Mouse (Mus musculus) layer of hippocampus, adult 8-10 months (tissue): ENCODE measurements around the gene Tspan18. TPM values are rescaled to one million over a fixed set of nuclear protein-coding genes. Genes with fewer than 3 reads are reported as not detected.

Experiments
- DNase-seq, 2 experiments: peaks; one replicate each; pipeline ENCODE4 v3.0.0; 2022; ENCODE audit warnings: low spot score in 2 of 2
- total RNA-seq, 4 experiments: library from RNA; stranded (reverse); gene quantifications; 2 replicates each; pipeline ENCODE4 v1.2.4; 2022

Tspan18 gene
- total RNA-seq, result 10 to 100 TPM; 20.9 to 31.4 (median 27.3) TPM

DNA sequence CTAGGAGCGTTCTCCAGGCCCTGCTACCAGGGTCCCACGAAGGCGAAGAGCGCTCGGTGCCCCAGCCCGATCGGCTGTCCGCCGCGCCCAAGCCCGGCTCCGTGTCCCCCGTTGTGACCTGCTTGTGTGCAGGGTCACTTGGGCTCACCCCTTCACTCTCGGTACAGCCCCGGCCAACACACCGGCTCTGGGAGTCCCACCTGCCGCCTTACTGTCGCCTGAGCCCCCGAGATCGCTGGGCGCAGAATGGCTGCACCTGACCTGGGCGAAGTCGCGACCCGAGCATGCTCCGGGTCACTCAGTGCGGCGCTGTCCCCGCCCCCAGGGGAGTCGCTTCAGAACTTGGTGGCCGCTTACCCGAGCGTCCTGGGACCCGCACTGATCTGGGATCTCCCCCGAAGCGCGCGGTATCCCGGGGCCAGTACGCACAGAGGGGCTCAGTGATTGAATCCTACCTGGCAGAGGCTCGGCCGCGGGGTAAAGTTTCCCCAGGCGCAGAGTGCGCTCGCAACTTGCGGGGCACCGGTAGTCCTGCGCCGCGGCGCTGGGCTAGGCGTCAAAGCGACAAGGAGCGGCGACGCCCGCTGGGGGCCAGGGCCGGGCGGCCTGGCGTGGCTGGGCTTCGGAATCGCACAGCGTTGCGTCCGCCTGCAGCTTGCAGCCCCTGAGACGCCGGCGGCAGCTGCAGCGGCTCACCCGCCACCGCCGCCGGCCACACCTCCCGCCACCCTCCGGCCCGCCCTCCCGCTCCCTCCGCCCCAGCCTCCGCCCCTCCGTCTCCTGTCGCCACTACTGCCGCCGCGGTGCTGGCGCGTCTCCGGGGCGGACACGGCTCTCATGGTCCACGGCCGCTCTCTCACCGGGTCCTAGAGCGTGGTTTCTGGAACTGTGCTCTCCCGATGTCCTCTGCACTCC is at the start of gene Tspan18:
TSS of gene Tspan18 (minus strand) at position 689 of the 915 bp plus-strand sequence.
- peak in 1 of 2 experiments; percentile 26 for DNase-seq

DNA sequence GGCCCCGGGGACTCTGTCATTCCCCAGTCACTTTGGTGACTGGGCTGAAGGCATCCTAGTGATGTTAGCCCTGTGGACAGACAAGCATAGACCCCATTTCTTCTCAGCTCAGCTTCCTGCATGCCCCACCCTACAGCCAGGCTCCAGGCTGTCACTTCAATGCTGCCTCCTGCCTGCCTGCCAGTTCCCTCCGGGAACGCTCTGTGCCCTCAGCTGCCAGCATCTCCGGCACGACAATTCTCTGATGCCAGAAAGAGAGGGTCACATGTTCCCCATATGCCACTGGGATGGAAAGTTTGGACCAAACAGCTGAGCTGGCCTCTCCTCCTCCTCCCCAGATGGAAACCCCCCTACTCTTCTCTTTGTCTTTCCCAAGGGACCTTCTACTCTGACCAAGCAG is 49.5 kb upstream of the Tspan18 start:
- peak; percentile 49 to 60 for DNase-seq

DNA sequence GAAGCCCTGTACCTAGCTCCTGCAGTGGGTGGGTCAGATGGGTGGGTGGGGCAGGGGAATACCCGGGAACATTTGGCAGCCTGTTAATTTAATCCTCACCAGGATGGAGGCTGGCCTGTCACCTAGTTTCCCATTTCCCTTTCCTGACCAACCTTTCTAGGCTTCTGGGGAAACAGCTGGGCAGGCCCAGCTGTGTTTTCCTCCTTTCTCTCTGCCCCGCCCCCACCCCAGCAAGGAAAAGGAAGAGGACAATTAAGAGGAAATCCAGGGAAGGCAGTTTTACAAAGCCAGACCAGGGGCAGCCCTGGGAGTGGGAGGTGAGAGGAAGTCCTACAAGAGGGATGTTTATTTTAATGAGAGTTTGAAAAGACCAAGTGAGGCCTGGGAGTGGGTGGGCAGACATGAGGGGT is 46.4 kb upstream of the Tspan18 start:
- no peak for DNase-seq

DNA sequence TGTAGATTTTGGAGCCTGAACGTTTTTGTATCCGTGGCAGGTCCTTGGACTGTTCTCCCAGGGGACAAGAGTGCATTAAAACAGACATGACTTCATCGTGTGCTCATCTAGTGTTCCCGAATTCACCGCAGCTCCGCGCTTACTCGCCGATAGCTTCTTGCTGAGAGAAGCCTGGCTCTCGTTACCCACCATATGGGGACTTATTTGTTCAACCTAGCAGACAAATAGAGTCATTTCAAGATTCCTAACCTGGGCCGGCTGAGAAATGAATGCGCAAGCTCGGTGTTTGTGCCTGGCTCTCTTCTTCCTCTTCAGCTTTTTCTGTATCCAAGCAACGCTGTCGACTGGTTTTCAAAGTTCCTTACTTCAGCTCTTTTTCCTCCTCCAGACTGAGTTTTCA is 43.5 kb upstream of the Tspan18 start:
- peak in 1 of 2 experiments; percentile 53 for DNase-seq

DNA sequence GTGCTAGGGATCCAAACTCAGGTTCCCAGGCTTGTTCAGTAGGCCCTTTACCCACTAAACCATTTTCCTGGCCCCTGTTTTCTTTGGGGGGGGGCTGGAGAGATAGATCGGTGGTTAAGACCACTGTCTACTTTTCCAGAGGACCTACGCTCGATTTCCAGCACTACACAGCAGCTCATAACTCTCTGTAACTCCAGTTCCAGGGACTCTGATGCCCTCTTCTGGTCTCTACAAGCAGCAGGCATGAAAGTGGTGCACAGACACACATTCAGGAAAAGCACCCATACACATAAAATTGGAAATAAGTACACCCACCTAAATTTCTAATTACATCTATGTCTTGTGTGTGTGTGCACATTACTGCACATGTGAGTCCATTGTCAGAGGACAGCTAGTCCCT is 42.9 kb upstream of the Tspan18 start:
- DNase-seq, result no peak

DNA sequence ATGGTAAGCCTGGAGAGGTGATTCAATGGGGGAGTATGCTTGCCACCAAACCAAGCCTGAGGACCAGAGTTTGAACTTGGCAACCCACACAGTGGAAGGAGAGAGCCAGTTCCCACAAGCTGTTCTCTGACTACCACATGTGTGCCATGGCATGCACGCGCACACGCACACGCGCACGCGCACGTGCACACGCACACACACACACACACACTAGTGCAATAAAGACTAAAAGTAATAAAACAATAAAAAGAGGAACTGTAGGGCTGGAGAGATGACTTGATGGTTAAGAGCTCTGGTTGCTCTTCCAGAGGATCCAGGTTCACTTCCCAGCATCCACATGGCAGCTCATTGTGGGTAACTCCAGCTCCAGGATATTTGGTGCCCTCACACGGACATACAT is 38.6 kb upstream of the Tspan18 start:
- DNase-seq, result no peak

DNA sequence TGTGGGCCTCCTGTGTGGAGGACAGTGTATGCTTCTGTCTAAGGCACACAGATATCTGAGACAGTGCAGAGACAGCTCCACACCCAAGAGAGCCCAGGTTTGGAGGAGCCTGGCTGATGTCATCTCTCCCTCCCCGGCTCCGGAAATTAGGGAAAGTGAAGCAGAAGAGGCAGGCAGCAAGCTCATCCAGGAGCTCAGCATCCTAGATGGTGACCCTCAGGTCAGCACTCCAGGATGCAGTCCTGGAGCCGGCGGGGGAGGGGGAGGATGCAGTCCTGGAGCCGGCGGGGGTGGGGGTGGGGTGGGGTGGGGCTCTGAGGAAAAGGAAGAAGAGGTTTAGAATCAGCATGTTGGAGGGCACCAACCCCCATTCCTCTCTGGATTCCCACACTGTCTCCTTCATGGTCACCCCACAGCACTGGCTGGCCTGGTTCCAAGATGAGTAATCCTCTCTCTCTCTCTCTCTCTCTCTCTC is 37.8 kb upstream of the Tspan18 start:
- no peak for DNase-seq

DNA sequence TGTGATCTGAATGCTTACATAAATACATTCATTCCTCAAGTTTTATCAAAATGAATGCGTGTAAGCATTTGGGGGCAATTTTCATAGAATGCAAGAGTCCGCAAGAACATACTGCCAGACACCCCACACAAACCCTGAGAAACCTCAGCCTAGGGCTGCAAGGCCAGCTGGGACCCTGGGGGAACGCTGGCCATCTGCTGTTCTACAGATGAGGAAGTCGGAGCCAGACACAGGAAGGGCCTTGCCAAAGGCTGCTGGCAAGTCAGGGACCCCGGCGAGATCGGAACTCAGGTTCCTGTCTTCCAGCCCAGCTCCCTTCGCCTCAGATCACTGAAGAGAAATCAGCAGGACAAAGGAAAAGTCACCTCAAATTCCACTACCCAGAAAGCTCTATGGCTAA is 34.6 kb upstream of the Tspan18 start:
- no peak for DNase-seq

DNA sequence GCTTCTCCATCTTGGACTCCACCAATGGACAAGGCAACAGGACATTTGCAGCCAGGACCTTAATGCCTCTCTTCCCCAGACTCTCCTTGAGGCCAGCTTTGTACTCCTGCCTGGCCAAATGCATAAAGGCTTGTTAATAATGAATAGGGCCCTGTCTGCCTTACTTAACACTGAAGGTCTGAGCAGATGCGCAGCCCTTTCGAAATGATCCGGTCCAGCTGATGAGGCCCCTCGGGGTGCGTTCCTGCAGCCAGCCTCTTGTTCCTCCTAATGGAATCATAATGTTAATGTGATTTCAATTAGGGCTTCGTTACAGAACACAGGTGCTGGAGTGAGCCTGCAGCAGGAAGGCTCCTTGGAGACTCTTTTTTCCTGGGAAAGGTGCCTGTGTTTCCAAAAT is 33.7 kb upstream of the Tspan18 start:
- no peak for DNase-seq

DNA sequence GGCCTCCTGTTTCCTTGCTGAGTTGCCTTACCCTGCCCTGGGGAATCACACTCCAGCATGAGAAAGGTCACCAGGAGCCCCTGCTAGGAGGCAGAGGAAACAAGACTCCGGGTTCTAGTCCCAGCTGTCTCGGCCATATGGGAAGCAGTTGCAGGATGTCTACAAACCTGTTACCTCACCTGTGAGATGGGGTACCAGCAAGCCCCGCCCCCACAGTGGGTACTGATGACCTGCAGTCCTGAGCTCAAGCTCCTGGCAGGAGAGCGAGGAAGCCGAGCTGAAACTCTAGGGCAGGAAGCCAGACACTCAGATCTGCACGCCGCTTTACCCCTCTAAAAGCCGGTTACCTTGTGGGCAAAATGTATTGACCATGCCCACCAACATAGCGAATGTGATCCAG is 31.1 kb upstream of the Tspan18 start:
- DNase-seq, result no peak

DNA sequence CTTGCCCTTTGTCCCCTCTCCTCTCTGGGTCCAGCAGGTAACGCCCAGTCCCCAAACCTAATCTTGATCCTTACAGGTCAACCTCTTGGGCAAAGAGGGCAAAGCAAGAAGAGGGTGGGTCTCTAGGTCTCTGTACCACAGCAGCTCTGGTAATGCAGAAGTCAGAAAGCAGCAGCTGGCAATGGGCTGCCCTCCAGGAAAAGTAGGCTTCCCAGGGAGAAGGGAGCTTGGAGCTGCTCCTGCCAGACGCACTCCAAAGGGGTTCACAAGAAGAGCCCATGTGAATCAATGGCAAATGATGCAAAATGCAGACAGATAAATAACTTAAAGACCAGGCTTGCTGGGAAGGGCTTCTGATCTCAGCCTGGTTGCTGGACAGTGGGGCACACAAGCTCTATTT is 30.6 kb upstream of the Tspan18 start:
- no peak for DNase-seq

DNA sequence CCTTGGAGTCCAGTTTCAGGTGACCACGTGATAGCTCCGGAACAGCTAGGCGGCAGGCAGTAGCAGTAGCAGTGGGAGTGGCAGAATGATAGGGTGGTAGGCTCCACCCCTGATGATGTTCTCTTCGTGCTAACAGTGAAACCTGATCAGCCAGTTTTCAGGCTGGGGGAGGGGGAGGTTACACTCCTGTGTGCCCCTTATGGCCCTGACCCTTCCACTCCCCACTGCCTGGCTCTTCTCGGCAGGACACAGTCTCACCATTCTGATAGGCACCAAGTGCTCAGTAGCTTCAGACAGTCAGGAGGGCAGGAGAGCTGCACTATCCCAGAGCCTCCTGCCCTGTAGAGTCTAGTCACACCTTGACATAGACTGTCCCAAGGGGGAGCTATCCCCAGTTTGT is 27.1 kb upstream of the Tspan18 start:
- no peak for DNase-seq

DNA sequence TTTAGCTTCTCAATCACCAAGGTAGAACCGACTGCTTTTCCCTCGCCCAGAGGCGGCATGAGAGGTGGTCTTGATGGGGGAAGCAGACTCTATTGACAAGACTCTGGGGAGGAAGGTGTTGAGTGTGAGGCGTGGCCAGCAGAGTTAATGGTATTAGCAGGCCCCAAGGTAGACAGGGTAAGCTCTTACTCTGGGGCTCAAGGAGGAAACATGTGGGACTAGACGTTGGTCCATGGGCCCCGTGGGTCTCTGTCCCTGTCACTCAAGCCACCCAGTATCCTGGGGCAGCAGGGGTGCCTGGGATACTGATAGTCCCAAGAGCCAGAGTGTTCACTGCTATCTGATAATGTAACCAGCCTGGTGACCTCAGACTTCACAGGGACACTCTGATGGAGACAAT is 26.0 kb upstream of the Tspan18 start:
- no peak for DNase-seq

DNA sequence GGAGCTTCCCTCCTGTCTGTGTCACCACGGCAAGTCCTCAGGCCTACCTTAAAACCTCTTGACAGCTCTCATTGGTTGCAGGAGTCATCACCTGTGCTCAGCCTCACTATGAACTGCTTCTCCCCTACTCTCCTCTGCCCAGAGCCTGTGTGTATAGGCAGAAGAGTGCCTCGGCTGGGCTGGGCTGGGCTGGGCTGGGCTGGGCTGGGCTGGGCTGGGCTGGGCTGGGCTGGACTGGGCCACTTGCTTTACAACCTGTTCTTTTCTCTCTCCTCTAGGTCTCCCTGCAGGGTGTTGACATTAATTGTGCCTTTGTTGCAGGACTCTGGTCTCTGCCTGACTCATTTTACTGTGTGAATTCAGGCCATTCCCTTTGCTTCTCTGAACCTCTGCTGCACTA is 23.1 kb upstream of the Tspan18 start:
- DNase-seq, result no peak

DNA sequence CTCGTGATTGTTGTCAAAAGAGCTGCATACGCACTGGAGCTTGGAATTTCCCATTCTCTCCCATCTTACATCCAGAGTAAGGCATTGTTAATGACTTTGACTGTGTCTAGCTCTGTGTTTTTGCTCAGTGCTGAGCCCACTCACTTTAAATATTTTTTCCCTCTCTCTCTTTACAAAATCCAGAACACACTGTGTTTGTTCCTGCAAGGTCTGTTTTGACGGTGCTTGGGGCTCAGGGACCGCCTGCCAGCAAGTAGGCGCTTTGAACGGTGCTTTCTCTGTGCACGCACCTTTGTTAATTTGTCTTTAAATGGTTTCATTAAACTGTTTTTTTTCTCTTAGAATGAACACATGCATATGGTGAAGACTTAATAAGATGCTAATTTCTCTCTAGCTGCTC is 21.5 kb upstream of the Tspan18 start:
- peak in 1 of 2 experiments; percentile 38 for DNase-seq

DNA sequence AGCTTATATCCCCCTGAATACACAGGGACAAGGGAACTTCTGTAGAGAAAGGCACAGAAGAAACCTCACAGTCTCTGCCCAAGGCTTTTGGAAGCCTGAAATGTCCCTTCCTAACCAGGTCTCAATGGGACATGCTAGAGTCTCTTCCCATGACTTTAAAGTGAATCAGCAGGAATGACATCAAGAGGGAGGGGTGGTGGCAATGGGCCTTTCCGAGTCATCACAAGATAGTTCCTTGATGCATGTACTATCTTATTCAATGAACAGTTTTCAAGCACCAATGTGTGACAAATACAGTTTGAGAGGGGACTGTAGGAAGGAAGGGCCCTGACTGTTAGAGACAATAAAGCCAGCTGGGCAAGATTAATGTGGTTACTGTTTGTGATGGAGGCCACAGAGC is 20.3 kb upstream of the Tspan18 start:
- DNase-seq, result no peak

DNA sequence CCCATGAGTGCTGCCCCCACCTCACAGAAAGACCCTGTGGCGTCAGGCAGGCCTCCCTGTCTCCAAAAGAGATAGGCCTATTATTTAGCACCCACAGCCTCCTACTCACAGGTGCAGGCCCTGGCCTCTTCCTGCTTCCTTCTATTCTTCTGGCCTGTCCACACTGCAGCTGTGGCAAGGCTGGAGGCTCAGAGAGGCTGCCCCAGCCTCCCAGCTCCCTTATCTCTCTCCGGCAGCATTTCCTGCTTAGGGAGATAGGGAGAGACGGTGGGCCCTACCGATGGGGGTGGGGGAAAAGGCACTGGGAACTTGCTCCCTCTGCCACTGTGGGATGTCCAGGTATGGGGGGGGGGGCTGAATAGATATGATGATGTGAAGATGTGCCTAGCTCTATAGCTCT is 19.4 kb upstream of the Tspan18 start:
- DNase-seq, result no peak

DNA sequence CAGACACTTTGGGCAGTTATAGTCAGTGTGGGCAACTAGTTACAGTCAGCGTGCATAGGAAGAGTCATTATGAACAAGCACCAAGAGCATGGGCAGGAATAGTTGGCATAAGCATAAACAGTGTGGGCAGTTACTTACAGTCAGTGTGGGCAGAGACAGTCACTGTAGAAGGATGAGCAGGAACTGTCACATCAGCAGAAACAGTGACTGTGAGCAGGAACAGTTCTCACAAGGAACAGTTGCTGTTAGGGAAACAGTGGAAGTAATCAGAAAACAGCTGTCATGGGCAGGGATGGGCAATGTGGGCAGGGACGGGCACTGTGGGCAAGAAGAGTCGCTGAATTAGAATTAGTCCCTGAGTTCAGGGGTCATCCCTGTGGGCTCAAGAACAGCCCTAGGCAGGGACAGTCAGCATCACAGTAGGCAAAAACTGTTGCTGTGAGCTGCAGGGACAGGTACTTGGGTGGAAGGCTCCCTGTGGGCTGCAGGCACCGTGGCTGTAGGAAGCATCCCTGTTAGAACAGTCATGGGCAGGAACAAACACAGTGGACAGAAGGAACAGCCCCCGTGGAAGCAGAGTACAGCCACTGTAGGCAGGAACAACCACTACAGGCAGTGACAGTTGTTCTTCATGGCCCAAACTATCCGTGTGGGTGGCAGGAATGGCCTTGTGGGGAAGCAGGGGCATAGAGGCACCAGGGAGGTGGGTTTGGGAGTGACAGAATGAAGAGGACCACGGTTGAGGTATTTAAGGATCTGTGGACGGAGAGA is 18.8 kb upstream of the Tspan18 start:
- DNase-seq, result no peak

DNA sequence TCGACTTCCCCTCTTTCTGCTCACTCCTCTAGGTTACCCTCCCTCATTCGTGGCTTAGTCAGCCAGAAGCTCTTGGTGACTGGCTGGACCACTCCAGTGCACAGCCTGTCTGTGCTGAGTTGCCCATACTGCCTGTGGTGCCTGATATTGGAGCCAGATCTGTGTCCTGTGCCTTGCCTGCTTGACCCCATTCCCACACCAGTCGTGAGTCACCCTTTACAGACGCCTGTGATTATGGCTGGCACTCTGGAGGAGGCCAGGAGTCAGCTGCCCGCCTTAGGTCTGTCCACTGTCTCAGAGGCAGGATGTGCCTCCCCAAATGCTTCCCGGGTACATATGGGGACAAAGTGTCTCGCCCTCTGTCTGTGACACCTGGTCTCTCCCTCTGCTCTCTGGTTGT is 17.0 kb upstream of the Tspan18 start:
- DNase-seq, result no peak

DNA sequence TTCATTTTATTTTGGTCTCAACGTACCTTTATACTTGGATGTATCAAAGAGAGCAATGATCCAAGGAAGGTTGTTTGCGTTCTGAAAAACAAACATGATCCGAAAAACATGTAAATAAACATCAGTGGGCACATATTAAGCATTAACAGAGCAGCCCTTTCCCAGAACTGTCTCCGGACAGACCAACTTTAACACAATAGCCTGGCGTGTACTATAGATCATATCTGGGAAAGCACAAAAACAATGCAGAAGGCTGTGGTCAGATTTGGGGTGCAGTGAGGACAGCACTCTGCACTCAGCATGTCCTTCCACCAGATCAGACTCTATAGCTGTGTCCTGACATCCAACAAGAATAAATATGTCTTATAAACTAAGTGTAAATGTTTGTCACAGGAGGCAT is 12.7 kb upstream of the Tspan18 start:
- no peak for DNase-seq

DNA sequence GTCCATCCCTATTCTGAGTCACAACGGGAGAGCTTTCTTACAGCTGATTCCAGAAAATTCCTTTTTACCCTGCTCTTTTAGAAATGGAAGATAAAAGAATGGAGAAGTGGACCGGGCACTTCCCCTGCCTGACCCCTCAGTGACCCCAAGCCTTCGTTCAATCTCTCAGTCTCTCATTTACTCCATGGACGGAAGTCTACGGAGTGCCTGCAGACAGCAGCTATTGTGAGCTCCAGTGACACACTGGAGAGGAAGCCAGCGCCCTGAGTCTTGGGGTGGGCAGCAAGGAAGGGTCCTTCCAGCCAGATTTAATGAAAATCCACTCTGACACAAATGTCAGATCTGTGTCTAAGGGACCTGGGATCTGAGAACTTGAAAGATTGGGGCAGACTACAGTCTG is 12.3 kb upstream of the Tspan18 start:
- DNase-seq, result no peak

DNA sequence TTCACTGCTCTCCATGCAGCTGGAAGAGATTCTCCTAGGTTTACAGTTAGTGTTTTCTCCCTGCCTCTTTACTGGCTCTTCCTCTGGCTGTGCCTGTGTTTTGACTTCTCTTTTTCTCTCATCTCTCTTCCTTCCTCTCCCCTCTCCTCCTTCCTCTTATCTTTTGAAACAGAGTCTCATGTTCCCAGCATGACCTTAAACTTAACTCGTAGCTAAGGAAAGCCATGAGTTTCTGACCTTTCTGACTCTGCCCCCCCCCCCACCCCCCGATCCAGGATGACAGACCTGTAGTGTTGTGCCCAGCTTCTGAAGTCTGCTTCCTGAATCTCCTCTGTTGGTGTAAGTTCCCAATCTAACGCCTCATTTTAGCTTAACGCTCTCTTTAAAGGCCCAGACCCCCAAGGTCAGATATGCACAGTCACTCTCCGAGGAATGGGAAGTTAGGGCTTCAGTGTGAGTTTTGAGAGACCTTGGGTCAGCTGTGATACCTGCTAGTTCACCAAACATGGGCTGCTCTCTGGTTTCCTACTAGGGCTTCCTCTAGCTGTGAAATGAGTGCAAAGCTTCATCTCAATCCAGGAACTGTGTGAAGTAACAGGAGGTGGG is 11.5 kb upstream of the Tspan18 start:
- DNase-seq, result no peak
